Mouse (Mus musculus): Measurements from ENCODE around the gene Copz2. TPM values are rescaled to one million over a fixed set of nuclear protein-coding genes. Genes with fewer than 3 reads are reported as not detected.
A peak's percentile ranks its signal among the peaks of the same experiment; 100 is the strongest.

Gene Copz2
- polyA plus RNA-seq, 1 experiment: 4.7 TPM

DNA sequence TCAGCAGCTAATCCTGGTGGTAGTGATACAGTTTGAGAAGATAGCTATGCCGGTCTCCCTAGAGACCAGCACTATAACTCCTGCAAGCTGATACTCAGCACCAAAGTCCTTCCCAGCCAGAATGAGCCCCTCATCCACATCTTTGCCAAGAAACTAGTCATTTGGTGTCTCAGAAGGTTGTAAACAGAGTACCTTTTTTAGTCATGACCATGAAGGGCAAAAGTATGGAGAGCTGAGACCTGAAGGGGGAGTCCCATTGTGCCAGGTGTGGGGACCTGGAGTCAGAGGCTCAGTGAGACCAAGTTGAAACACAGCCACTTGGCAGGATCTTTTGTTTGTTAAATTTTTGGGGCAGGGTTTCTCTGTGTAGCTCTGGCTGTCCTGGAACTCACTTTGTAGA lies 15.5 kb upstream of the Copz2 start:
- Histone ChIP-seq H3K4me1 (ENCODE audit: control insufficient read depth, insufficient read depth, insufficient read length, low read length) (no peaks in the 10 kb centered on the region), H3K27me3 (ENCODE audit: control insufficient read depth, insufficient read depth, low read length) (no peaks in the 10 kb centered on the region; the same call in 1 of the 2 replicates), H3K4me3 (ENCODE audit: low read depth, low read length) (no peak overlapping the region), H3K27ac (ENCODE audit: insufficient read depth, low read depth, low read length) (no peak overlapping the region), H3K36me3 (ENCODE audit: control insufficient read depth, insufficient read depth, low read length) (no peaks in the 10 kb centered on the region)
- 84% methylated on average over 1 of the region's 1 CpGs for WGBS
- TF ChIP-seq CTCF (IDR thresholded peaks at IDR 0.05; ENCODE audit: extremely low read depth, insufficient read length, insufficient replicate concordance, low read depth, low read length) (no peak), POLR2A (IDR thresholded peaks at IDR 0.05; ENCODE audit: low read depth, low read length) (no peak)

GRCm38 (mm10) chr11:96837298-96837697 lies 12.4 kb upstream of the Copz2 start:
- no peaks in the 10 kb centered on the region; the same call in 1 of the 2 replicates for H3K27me3 ChIP-seq (ENCODE audit: control insufficient read depth, insufficient read depth, low read length)
- H3K27ac ChIP-seq (ENCODE audit: insufficient read depth, low read depth, low read length): no peak overlapping the region
- no peak overlapping the region for H3K4me3 ChIP-seq (ENCODE audit: low read depth, low read length)
- TF ChIP-seq POLR2A (IDR thresholded peaks at IDR 0.05; ENCODE audit: low read depth, low read length) (no peak), CTCF (IDR thresholded peaks at IDR 0.05; ENCODE audit: extremely low read depth, insufficient read length, insufficient replicate concordance, low read depth, low read length) (peak; percentile 45; the same call in 1 of the 2 replicates)
- WGBS: 11% methylated on average over 9 of the region's 9 CpGs
- H3K36me3 ChIP-seq (ENCODE audit: control insufficient read depth, insufficient read depth, low read length): no peaks in the 10 kb centered on the region
- no peaks in the 10 kb centered on the region for H3K4me1 ChIP-seq (ENCODE audit: control insufficient read depth, insufficient read depth, insufficient read length, low read length)

- Histone ChIP-seq H3K4me1 (ENCODE audit: control insufficient read depth, insufficient read depth, insufficient read length, low read length) (no peaks in the 10 kb centered on the region), H3K27ac (ENCODE audit: insufficient read depth, low read depth, low read length) (no peak overlapping the region), H3K27me3 (ENCODE audit: control insufficient read depth, insufficient read depth, low read length) (no peaks in the 10 kb centered on the region; the same call in 1 of the 2 replicates), H3K4me3 (ENCODE audit: low read depth, low read length) (no peak overlapping the region), H3K36me3 (ENCODE audit: control insufficient read depth, insufficient read depth, low read length) (no peaks in the 10 kb centered on the region)
- WGBS: 75% methylated on average over 4 of the region's 4 CpGs
- no peak for TF ChIP-seq POLR2A (IDR thresholded peaks at IDR 0.05; ENCODE audit: low read depth, low read length)
- no peak for TF ChIP-seq CTCF (IDR thresholded peaks at IDR 0.05; ENCODE audit: extremely low read depth, insufficient read length, insufficient replicate concordance, low read depth, low read length)
Observed at GRCm38 (mm10) chr11:96838341-96838740, 11.3 kb upstream of the Copz2 start.

DNA sequence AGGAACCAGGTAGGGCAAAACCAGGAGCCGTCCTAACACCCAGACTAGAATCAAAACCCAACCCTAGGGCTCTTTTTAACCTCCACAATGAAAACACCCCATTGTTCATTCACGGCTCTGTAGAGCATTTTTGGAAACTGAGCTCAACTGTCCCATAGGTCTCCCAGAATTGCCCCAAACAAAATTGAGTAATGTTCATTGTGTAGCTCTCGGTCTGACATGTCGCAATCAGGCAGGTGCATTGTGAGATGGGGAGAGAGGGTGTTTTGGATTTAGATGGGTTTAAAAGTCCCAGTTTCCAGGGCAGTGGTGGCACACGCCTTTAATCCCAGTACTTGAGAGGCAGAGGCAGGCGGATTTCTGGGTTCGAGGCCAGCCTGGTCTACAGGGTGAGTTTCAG lies 10.2 kb upstream of the Copz2 start:
- H3K4me3 ChIP-seq (ENCODE audit: low read depth, low read length): no peak overlapping the region
- no peaks in the 10 kb centered on the region; the same call in 1 of the 2 replicates for H3K27me3 ChIP-seq (ENCODE audit: control insufficient read depth, insufficient read depth, low read length)
- no peak overlapping the region for H3K27ac ChIP-seq (ENCODE audit: insufficient read depth, low read depth, low read length)
- no peaks in the 10 kb centered on the region for H3K4me1 ChIP-seq (ENCODE audit: control insufficient read depth, insufficient read depth, insufficient read length, low read length)
- no peaks in the 10 kb centered on the region for H3K36me3 ChIP-seq (ENCODE audit: control insufficient read depth, insufficient read depth, low read length)
- 65% methylated on average over 7 of the region's 7 CpGs for WGBS
- TF ChIP-seq CTCF (IDR thresholded peaks at IDR 0.05; ENCODE audit: extremely low read depth, insufficient read length, insufficient replicate concordance, low read depth, low read length): no peak
- no peak for TF ChIP-seq POLR2A (IDR thresholded peaks at IDR 0.05; ENCODE audit: low read depth, low read length)

DNA sequence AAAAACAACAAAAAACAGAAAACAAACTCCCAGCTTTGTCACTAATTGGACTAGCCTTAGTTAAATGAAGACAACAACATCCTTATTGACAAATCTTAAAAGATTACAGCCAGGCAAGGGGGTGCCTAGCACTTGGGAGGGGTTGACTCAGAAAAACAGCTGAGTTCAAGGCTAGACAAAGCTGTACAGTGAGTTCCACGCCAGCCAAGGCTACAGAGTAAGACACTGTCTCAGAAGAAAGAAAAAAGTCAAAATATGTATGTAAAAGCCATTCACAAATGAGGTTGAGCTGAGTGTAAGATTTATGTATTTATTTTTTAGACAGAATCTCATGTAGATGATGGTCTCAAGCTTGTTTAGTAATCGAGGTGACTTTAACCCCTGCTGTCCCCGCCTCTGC lies 9.8 kb upstream of the Copz2 start:
- WGBS: 58% methylated on average over 3 of the region's 3 CpGs
- no peaks in the 10 kb centered on the region; the same call in 1 of the 2 replicates for H3K27me3 ChIP-seq (ENCODE audit: control insufficient read depth, insufficient read depth, low read length)
- no peak overlapping the region for H3K27ac ChIP-seq (ENCODE audit: insufficient read depth, low read depth, low read length)
- H3K4me1 ChIP-seq (ENCODE audit: control insufficient read depth, insufficient read depth, insufficient read length, low read length): no peaks in the 10 kb centered on the region
- H3K4me3 ChIP-seq (ENCODE audit: low read depth, low read length): no peak overlapping the region
- TF ChIP-seq POLR2A (IDR thresholded peaks at IDR 0.05; ENCODE audit: low read depth, low read length) (no peak), CTCF (IDR thresholded peaks at IDR 0.05; ENCODE audit: extremely low read depth, insufficient read length, insufficient replicate concordance, low read depth, low read length) (no peak)
- H3K36me3 ChIP-seq (ENCODE audit: control insufficient read depth, insufficient read depth, low read length): no peaks in the 10 kb centered on the region

GRCm38 (mm10) chr11:96840290-96840689 lies 9.4 kb upstream of the Copz2 start:
- no peak for TF ChIP-seq CTCF (IDR thresholded peaks at IDR 0.05; ENCODE audit: extremely low read depth, insufficient read length, insufficient replicate concordance, low read depth, low read length)
- TF ChIP-seq POLR2A (IDR thresholded peaks at IDR 0.05; ENCODE audit: low read depth, low read length): no peak

DNA sequence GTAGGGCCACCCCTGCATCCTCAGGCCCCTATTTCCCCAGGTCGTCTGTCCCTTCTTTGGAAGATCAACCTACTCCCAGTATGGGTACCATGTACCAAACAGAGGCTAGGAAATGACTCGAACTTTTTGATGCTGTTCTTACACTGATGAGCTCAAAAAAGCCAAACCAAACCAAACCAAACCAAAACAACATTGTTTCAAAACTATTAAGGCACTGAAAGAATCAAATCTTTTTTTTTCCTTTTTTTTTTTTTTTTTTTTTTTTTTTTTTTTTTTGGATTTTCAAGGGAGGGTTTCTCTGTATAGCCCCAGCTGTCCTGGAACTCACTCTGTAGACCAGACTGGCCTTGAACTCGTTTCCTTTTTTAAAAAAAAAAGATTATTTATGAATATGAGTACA lies 6.0 kb upstream of the Copz2 start:
- H3K36me3 ChIP-seq (ENCODE audit: control insufficient read depth, insufficient read depth, low read length): no peaks in the 10 kb centered on the region
- no peak for TF ChIP-seq POLR2A (IDR thresholded peaks at IDR 0.05; ENCODE audit: low read depth, low read length)
- peaks cover 1% of the 10 kb centered on the region; the same call in 1 of the 2 replicates for H3K27me3 ChIP-seq (ENCODE audit: control insufficient read depth, insufficient read depth, low read length)
- WGBS: 57% methylated on average over 3 of the region's 3 CpGs
- no peaks in the 10 kb centered on the region for H3K4me1 ChIP-seq (ENCODE audit: control insufficient read depth, insufficient read depth, insufficient read length, low read length)
- no peak overlapping the region for H3K4me3 ChIP-seq (ENCODE audit: low read depth, low read length)
- H3K27ac ChIP-seq (ENCODE audit: insufficient read depth, low read depth, low read length): no peak overlapping the region

More at GRCm38 (mm10) chr11:96840290-96840689, 9.4 kb upstream of the Copz2 start:
- H3K27ac ChIP-seq (ENCODE audit: insufficient read depth, low read depth, low read length): no peak overlapping the region
- no peaks in the 10 kb centered on the region for H3K36me3 ChIP-seq (ENCODE audit: control insufficient read depth, insufficient read depth, low read length)
- H3K4me3 ChIP-seq (ENCODE audit: low read depth, low read length): no peak overlapping the region
- no peaks in the 10 kb centered on the region; the same call in 1 of the 2 replicates for H3K27me3 ChIP-seq (ENCODE audit: control insufficient read depth, insufficient read depth, low read length)
- H3K4me1 ChIP-seq (ENCODE audit: control insufficient read depth, insufficient read depth, insufficient read length, low read length): no peaks in the 10 kb centered on the region
- 45% methylated on average over 8 of the region's 8 CpGs for WGBS

Measured in small intestine, adult 2 months (tissue).